Mouse (Mus musculus): ENCODE measurements around the gene Nfkbiz. TPM values are rescaled to one million over a fixed set of nuclear protein-coding genes. Genes with fewer than 3 reads are reported as not detected.

The Nfkbiz gene
- polyA plus RNA-seq, 1 experiment from 2014 or later, result 5.5 TPM

GRCm38 (mm10) chr16:55782911-55783310 lies 55.8 kb downstream of the Nfkbiz start:
- DNase-seq (ENCODE audit: low spot score) (no peak), ATAC-seq (ENCODE audit: low read depth) (no peak)
- 87% methylated on average over 2 of the region's 2 CpGs for WGBS
- Histone ChIP-seq H3K27me3 (replicated peaks; ENCODE audit: control insufficient read depth, insufficient read depth, low read length) (no peaks in the 10 kb centered on the region), H3K4me2 (ENCODE audit: low read depth, low read length) (no peak overlapping the region), H3K9me3 (ENCODE audit: control insufficient read depth, low read length) (no peaks in the 10 kb centered on the region), H3K4me1 (ENCODE audit: control insufficient read depth, insufficient read depth, low read length) (no peaks in the 10 kb centered on the region), H3K36me3 (ENCODE audit: control insufficient read depth, insufficient read depth, low read length) (no peaks in the 10 kb centered on the region), H3K4me3 (ENCODE audit: low read depth, low read length) (no peak overlapping the region), H3K9ac (ENCODE audit: low read depth, low read length) (no peak overlapping the region), H3K27ac (replicated peaks; ENCODE audit: low read depth, low read length) (no peak overlapping the region)

GRCm38 (mm10) chr16:55781809-55782208 lies 56.9 kb downstream of the Nfkbiz start:
- H3K9me3 ChIP-seq (ENCODE audit: control insufficient read depth, low read length), result no peaks in the 10 kb centered on the region
- H3K27me3 ChIP-seq (replicated peaks; ENCODE audit: control insufficient read depth, insufficient read depth, low read length), result no peaks in the 10 kb centered on the region
- no peak overlapping the region for H3K9ac ChIP-seq (ENCODE audit: low read depth, low read length)
- no peak for DNase-seq (ENCODE audit: low spot score)
- no peaks in the 10 kb centered on the region for H3K4me1 ChIP-seq (ENCODE audit: control insufficient read depth, insufficient read depth, low read length)
- ATAC-seq (ENCODE audit: low read depth), result no peak
- no peak overlapping the region for H3K27ac ChIP-seq (replicated peaks; ENCODE audit: low read depth, low read length)
- no peak overlapping the region for H3K4me3 ChIP-seq (ENCODE audit: low read depth, low read length)
- H3K4me2 ChIP-seq (ENCODE audit: low read depth, low read length), result no peak overlapping the region
- no peaks in the 10 kb centered on the region for H3K36me3 ChIP-seq (ENCODE audit: control insufficient read depth, insufficient read depth, low read length)
- 63% methylated on average over 5 of the region's 5 CpGs for WGBS

- Histone ChIP-seq H3K36me3 (ENCODE audit: control insufficient read depth, insufficient read depth, low read length) (no peaks in the 10 kb centered on the region), H3K4me2 (ENCODE audit: low read depth, low read length) (no peak overlapping the region), H3K4me1 (ENCODE audit: control insufficient read depth, insufficient read depth, low read length) (no peaks in the 10 kb centered on the region), H3K4me3 (ENCODE audit: low read depth, low read length) (no peak overlapping the region), H3K27ac (replicated peaks; ENCODE audit: low read depth, low read length) (no peak overlapping the region), H3K27me3 (replicated peaks; ENCODE audit: control insufficient read depth, insufficient read depth, low read length) (no peaks in the 10 kb centered on the region), H3K9me3 (ENCODE audit: control insufficient read depth, low read length) (no peaks in the 10 kb centered on the region), H3K9ac (ENCODE audit: low read depth, low read length) (no peak overlapping the region)
- WGBS, result 26% methylated on average over 5 of the region's 5 CpGs
- ATAC-seq (ENCODE audit: low read depth), result no peak
- no peak for DNase-seq (ENCODE audit: low spot score)
Measured at GRCm38 (mm10) chr16:55780958-55781558, 57.6 kb downstream of the Nfkbiz start.

- Histone ChIP-seq H3K27me3 (replicated peaks; ENCODE audit: control insufficient read depth, insufficient read depth, low read length) (no peaks in the 10 kb centered on the region), H3K27ac (replicated peaks; ENCODE audit: low read depth, low read length) (no peak overlapping the region), H3K4me3 (ENCODE audit: low read depth, low read length) (no peak overlapping the region), H3K36me3 (ENCODE audit: control insufficient read depth, insufficient read depth, low read length) (no peaks in the 10 kb centered on the region), H3K4me1 (ENCODE audit: control insufficient read depth, insufficient read depth, low read length) (no peaks in the 10 kb centered on the region), H3K9me3 (ENCODE audit: control insufficient read depth, low read length) (no peaks in the 10 kb centered on the region), H3K9ac (ENCODE audit: low read depth, low read length) (no peak overlapping the region), H3K4me2 (ENCODE audit: low read depth, low read length) (no peak overlapping the region)
- DNase-seq (ENCODE audit: low spot score) (no peak), ATAC-seq (ENCODE audit: low read depth) (no peak)
- WGBS, result 82% methylated on average over 11 of the region's 11 CpGs
Measured at GRCm38 (mm10) chr16:55776329-55776728, 62.4 kb downstream of the Nfkbiz start.

GRCm38 (mm10) chr16:55770247-55770646 lies 68.5 kb downstream of the Nfkbiz start:
- Histone ChIP-seq H3K27me3 (replicated peaks; ENCODE audit: control insufficient read depth, insufficient read depth, low read length) (no peaks in the 10 kb centered on the region), H3K9me3 (ENCODE audit: control insufficient read depth, low read length) (peaks cover under 1% of the 10 kb centered on the region; the same call in 1 of the 2 replicates), H3K27ac (replicated peaks; ENCODE audit: low read depth, low read length) (no peak overlapping the region), H3K4me3 (ENCODE audit: low read depth, low read length) (no peak overlapping the region), H3K36me3 (ENCODE audit: control insufficient read depth, insufficient read depth, low read length) (no peaks in the 10 kb centered on the region), H3K4me1 (ENCODE audit: control insufficient read depth, insufficient read depth, low read length) (no peaks in the 10 kb centered on the region), H3K4me2 (ENCODE audit: low read depth, low read length) (no peak overlapping the region), H3K9ac (ENCODE audit: low read depth, low read length) (no peak overlapping the region)
- WGBS, result 74% methylated on average over 3 of the region's 3 CpGs
- ATAC-seq (ENCODE audit: low read depth) (peak; percentile 90), DNase-seq (ENCODE audit: low spot score) (peak; percentile 76)

Other genes starting within 250 kb of the Nfkbiz start
- gene Nxpe3, start 56.4 kb upstream of the Nfkbiz start, polyA plus RNA-seq (2014; fragmentation: Nextera tagmentation; extraction: Ambion mirVana), result 0.68 and 0.70 TPM in 2 replicates
- gene Cep97, start 96.0 kb upstream of the Nfkbiz start, polyA plus RNA-seq (2014; fragmentation: Nextera tagmentation; extraction: Ambion mirVana), result 7.5 and 10.2 TPM in 2 replicates
- gene Rpl24, start 127.4 kb upstream of the Nfkbiz start, polyA plus RNA-seq (2014; fragmentation: Nextera tagmentation; extraction: Ambion mirVana), result 818 and 878 TPM in 2 replicates
- 17.8 and 21.5 TPM in 2 replicates for gene Zbtb11, start 135.0 kb upstream of the Nfkbiz start, polyA plus RNA-seq (2014; fragmentation: Nextera tagmentation; extraction: Ambion mirVana)
- gene Pcnp, start 190.8 kb upstream of the Nfkbiz start, polyA plus RNA-seq (2014; fragmentation: Nextera tagmentation; extraction: Ambion mirVana), result 220 and 227 TPM in 2 replicates
- 26.4 and 27.0 TPM in 2 replicates for gene Trmt10c, start 198.9 kb upstream of the Nfkbiz start, polyA plus RNA-seq (2014; fragmentation: Nextera tagmentation; extraction: Ambion mirVana)
- gene Senp7, start 209.4 kb upstream of the Nfkbiz start, polyA plus RNA-seq (2014; fragmentation: Nextera tagmentation; extraction: Ambion mirVana), result 30.6 and 31.5 TPM in 2 replicates